Mouse (Mus musculus): Measurements from ENCODE around the gene Agbl4. TPM values are rescaled to one million over a fixed set of nuclear protein-coding genes. Genes with fewer than 3 reads are reported as not detected.

The Agbl4 gene
- total and polyA plus RNA-seq, 3 experiments, result not detected

DNA sequence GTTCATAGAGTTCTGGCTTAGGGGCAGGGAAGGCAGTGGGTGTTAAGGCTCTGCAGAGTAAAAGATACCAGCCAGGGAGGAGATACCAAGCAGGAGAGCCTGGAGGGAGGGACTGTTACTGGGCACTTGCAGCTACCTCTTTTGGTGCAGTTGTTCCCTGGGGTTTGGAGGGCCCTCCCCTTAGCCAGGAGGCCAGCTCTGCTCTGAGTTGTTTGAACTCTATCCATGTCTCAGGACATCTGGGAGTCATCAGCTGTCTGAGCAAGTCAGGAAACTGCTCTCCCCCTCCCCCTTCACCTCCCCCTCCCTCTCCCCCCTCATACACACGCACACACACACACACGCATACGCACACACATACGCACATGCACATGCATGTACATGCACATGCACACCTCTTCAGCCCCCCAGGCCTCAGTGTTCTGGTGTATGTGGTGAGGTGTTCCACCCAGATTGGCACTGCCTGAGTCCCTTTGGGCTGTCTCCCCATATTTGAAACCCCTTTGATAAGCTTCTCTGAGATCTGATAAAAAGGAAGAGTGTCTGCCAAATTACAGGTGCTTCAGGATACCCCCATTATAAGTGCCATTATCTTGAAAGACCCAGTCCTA, 1089.9 kb downstream of the Agbl4 start:
- Histone ChIP-seq H3K27me3 (replicated peaks) (peaks cover 1% of the 10 kb centered on the region), H3K27ac (ENCODE audit: insufficient read depth, low read depth) (no peak overlapping the region), H3K9me3 (replicated peaks; ENCODE audit: low read length) (no peaks in the 10 kb centered on the region), H3K4me1 (ENCODE audit: control insufficient read depth in 1 of 2, insufficient read depth in 2 of 2) (0 out of 4 replicates have a peak, but pooled peaks cover 0 to 3% of the 10 kb centered on the region in 2 experiments), H3K4me2 (ENCODE audit: insufficient read depth, low read depth, poor library complexity, severe bottlenecking) (no peak overlapping the region), H3K4me3 (replicated peaks in 1 of 3; ENCODE audit: low read depth in 2 of 3, low read length in 2 of 3, poor library complexity in 1 of 3) (no peak overlapping the region), H3K9ac (ENCODE audit: insufficient read depth, low read depth) (no peak overlapping the region), H3K79me2 (replicated peaks; ENCODE audit: control insufficient read depth, extremely low read depth, insufficient read depth, poor library complexity, severe bottlenecking) (no peaks in the 10 kb centered on the region), H3K36me3 (replicated peaks in 1 of 2; ENCODE audit: control insufficient read depth in 1 of 2, insufficient read depth in 1 of 2, low read length in 1 of 2) (no peaks in the 10 kb centered on the region)
- dilution Hi-C loops (cut with MboI; ENCODE audit: extremely low pct_ligation_motif_present, extremely low pct_unique_long_range_greater_than_20kb, low sequenced_read_pairs) (no loop called here), in situ Hi-C loops (cut with MboI; ENCODE audit: low pct_ligation_motif_present, low pct_unique_long_range_greater_than_20kb, low sequenced_read_pairs) (no loop called here)
- TF ChIP-seq USF1 (IDR thresholded peaks at IDR 0.05; ENCODE audit: low read depth, low read length) (no peak), UBTF (IDR thresholded peaks at IDR 0.05; ENCODE audit: low read depth, low read length) (no peak), JUND (conservative IDR thresholded peaks at IDR 0.05; ENCODE audit: low read depth, low read length) (no peak)
- DNase-seq (ENCODE audit: extremely low read depth), result no peak

DNA sequence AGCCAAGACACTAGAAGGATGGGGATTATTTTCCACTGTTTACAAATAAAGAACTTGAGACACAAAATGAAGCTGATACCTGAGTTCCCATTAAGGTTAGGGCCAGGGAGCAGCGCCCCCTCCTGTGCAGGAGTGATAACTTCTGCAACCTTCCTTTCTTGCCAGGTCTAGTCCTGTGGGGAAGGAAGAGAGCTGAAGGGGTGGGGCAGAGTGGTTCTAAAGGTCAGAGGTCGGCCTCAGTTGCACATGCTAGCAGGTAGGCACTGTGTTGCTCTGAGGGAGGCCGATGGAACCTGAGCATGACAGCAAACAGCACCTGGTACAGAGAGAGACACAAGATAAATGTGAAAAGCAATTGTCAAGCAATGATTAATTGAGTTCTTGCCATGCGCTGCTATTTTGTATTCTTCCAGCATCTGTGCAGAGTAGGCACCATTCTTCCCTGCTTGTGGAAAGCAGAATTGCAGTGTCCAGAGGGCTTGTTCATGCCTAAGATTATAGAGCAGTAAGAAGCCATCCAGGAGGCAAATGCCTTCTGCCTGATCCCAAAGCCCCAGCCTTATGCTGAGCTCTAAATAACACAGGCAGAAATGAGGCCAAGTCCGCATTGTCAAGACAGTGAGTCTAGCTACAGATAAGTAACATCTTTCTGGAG, 1096.4 kb downstream of the Agbl4 start:
- no peak overlapping the region for H3K27ac ChIP-seq (ENCODE audit: insufficient read depth, low read depth)
- TF ChIP-seq TCF12 (IDR thresholded peaks at IDR 0.05; ENCODE audit: low read depth, low read length), result 0 out of 2 replicates have a peak, but pooled peaks have one; percentile 24
- TF ChIP-seq IRF4 (IDR thresholded peaks at IDR 0.05; ENCODE audit: low read depth, low read length), result peak; percentile 49; the same call in 1 of the 2 replicates
- TF ChIP-seq ELF1 (IDR thresholded peaks at IDR 0.05; ENCODE audit: low read depth, low read length), result no peak
- no peak for TF ChIP-seq CHD2 (IDR thresholded peaks at IDR 0.05; ENCODE audit: low read length)
- TF ChIP-seq SMC3 (IDR thresholded peaks at IDR 0.05; ENCODE audit: low read depth, low read length), result peak; percentile 91
- no peak for TF ChIP-seq USF1 (IDR thresholded peaks at IDR 0.05; ENCODE audit: low read depth, low read length)
- no peak for TF ChIP-seq SIN3A (IDR thresholded peaks at IDR 0.05; ENCODE audit: low read length)
- no peak for TF ChIP-seq HCFC1 (IDR thresholded peaks at IDR 0.05; ENCODE audit: low read depth, low read length)
- peak; percentile 79 for TF ChIP-seq ZC3H11A (IDR thresholded peaks at IDR 0.05; ENCODE audit: low read depth, low read length)
- peak; percentile 43 to 82; a peak in 3 of 4 replicates for TF ChIP-seq CTCF (conservative IDR thresholded peaks at IDR 0.05 in 1 of 2, IDR thresholded peaks at IDR 0.05 in 1 of 2; ENCODE audit: low read depth in 2 of 2, low read length in 2 of 2)
- TF ChIP-seq MAZ (IDR thresholded peaks at IDR 0.05; ENCODE audit: low read depth, low read length), result no peak
- peak; percentile 83 for TF ChIP-seq RAD21 (IDR thresholded peaks at IDR 0.05; ENCODE audit: low read depth, low read length)
- H3K9me3 ChIP-seq (replicated peaks; ENCODE audit: low read length), result no peaks in the 10 kb centered on the region
- no peak overlapping the region for H3K9ac ChIP-seq (ENCODE audit: insufficient read depth, low read depth)
- in situ Hi-C loops (cut with MboI; ENCODE audit: low pct_ligation_motif_present, low pct_unique_long_range_greater_than_20kb, low sequenced_read_pairs) (no loop called here), dilution Hi-C loops (cut with MboI; ENCODE audit: extremely low pct_ligation_motif_present, extremely low pct_unique_long_range_greater_than_20kb, low sequenced_read_pairs) (no loop called here)
- H3K79me2 ChIP-seq (replicated peaks; ENCODE audit: control insufficient read depth, extremely low read depth, insufficient read depth, poor library complexity, severe bottlenecking), result no peaks in the 10 kb centered on the region
- no peak overlapping the region for H3K4me2 ChIP-seq (ENCODE audit: insufficient read depth, low read depth, poor library complexity, severe bottlenecking)
- H3K27me3 ChIP-seq (replicated peaks), result no peaks in the 10 kb centered on the region
- peaks cover 8 to 17% of the 10 kb centered on the region in 2 experiments; a peak in 3 of 4 replicates for H3K4me1 ChIP-seq (ENCODE audit: control insufficient read depth in 1 of 2, insufficient read depth in 2 of 2)
- peak; percentile 46 for DNase-seq (ENCODE audit: extremely low read depth)
- H3K36me3 ChIP-seq (replicated peaks in 1 of 2; ENCODE audit: control insufficient read depth in 1 of 2, insufficient read depth in 1 of 2, low read length in 1 of 2), result no peaks in the 10 kb centered on the region
- no peak overlapping the region for H3K4me3 ChIP-seq (replicated peaks in 1 of 3; ENCODE audit: low read depth in 2 of 3, low read length in 2 of 3, poor library complexity in 1 of 3)
